Mouse (Mus musculus): ENCODE results near the gene Itgb1bp1.

DNA sequence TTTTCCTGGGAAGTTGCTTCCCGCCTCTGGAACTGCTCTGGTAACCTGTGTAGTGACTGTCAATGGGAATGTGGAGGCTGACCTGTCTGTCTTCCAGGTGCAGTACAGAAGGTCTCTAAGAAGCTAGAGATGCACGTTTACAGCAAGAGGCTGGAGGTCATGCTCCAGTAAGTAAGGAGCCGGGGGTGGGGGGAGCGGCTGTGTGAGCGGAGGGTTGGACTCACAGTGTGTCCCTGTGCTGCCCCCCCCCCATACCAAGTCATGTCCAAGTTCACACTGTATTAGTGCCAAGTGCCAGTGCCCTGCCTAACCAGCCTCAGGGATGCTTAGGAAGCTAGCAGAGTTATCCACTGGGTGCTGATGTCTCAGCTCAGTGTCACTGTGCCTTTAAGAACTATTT lies 26.1 kb upstream of the Itgb1bp1 start:
- TF ChIP-seq HCFC1 (IDR thresholded peaks at IDR 0.05; ENCODE audit: borderline replicate concordance, insufficient read depth, low read length) (no peak), MAFK (IDR thresholded peaks at IDR 0.05; ENCODE audit: insufficient read depth, low read depth, low read length) (no peak)
